Comparison of ENCODE assay signal across 7 mouse cellular contexts in genomic region chr16:11203600-11204390, GRCm38 (mm10). TPM values are rescaled to one million over a fixed set of nuclear protein-coding genes. Genes with fewer than 3 reads are reported as not detected.
DNase-seq lines count a peak whose midpoint lies in the region; ATAC-seq and TF ChIP-seq lines count a peak whose summit lies in the region.

No protein-coding gene starts in this region.

- no peaks in the 10 kb centered on the region for H3K9me3 ChIP-seq in embryonic facial prominence, embryonic 10.5 days
- no peaks in the 10 kb centered on the region for H3K9me3 ChIP-seq in intestine, embryonic 14.5 days (ENCODE audit: control insufficient read depth, low read length)

- peak overlapping the region; percentile 96 for H3K4me2 ChIP-seq in intestine, embryonic 14.5 days (ENCODE audit: low read length)

- peak overlapping the region; percentile 55; the same call in 1 of the 2 replicates for H3K27ac ChIP-seq in spleen, adult 2 months (ENCODE audit: insufficient read depth, low read length)
- peak overlapping the region; percentile 93 for H3K27ac ChIP-seq in embryonic facial prominence, embryonic 10.5 days (replicated peaks)
- peak overlapping the region; percentile 80 for H3K27ac ChIP-seq in intestine, embryonic 14.5 days (ENCODE audit: low read depth)

- H3K4me1 ChIP-seq in spleen, adult 2 months (ENCODE audit: control insufficient read depth, insufficient read depth, insufficient read length), result peaks cover 6% of the 10 kb centered on the region
- H3K4me1 ChIP-seq in embryonic facial prominence, embryonic 10.5 days, result peaks cover 30% of the 10 kb centered on the region
- peaks cover 19% of the 10 kb centered on the region for H3K4me1 ChIP-seq in intestine, embryonic 14.5 days (replicated peaks; ENCODE audit: control insufficient read depth, insufficient read depth, low read length)

- peak overlapping the region; percentile 91 for H3K4me3 ChIP-seq in spleen, adult 2 months (ENCODE audit: extremely low read depth, insufficient read depth, insufficient read length)
- H3K4me3 ChIP-seq in embryonic facial prominence, embryonic 10.5 days, result peak overlapping the region; percentile 95
- H3K4me3 ChIP-seq in intestine, embryonic 14.5 days (ENCODE audit: low read depth, low read length), result peak overlapping the region; percentile 56

- peak overlapping the region; percentile 78 for H3K9ac ChIP-seq in intestine, embryonic 14.5 days (ENCODE audit: low read length)

- 2% methylated on average over 24 of the region's 24 CpGs for WGBS in spleen, adult 2 months
- 10% methylated on average over 24 of the region's 24 CpGs for WGBS in embryonic facial prominence, embryonic 10.5 days
- 6% methylated on average over 24 of the region's 24 CpGs for WGBS in intestine, embryonic 14.5 days

- DNase-seq in spleen, adult 2 months (ENCODE audit: low read depth in 1 of 2, low spot score in 2 of 2), result no peak
- DNase-seq in spleen, adult 12 weeks (ENCODE audit: low spot score), result no peak
- no peak for DNase-seq in embryonic facial prominence, embryonic 10.5 days (ENCODE audit: low spot score)
- DNase-seq in intestine, embryonic 14.5 days (ENCODE audit: low spot score), result no peak
- peak; percentile 28 for DNase-seq in naive thymus-derived CD4-positive, alpha-beta T cell, adult 2 months (ENCODE audit: low read depth)
- DNase-seq in ovary, adult 18-20 months (ENCODE audit: low spot score), result no peak

- TF ChIP-seq POLR2A in spleen, adult 2 months (IDR thresholded peaks at IDR 0.05; ENCODE audit: low read depth, low read length), result no peak

- peaks cover 7% of the 10 kb centered on the region for H3K36me3 ChIP-seq in spleen, adult 2 months (ENCODE audit: control insufficient read depth, insufficient read depth, low read length)
- peaks cover 66% of the 10 kb centered on the region for H3K36me3 ChIP-seq in embryonic facial prominence, embryonic 10.5 days (replicated peaks)
- peaks cover 52% of the 10 kb centered on the region for H3K36me3 ChIP-seq in intestine, embryonic 14.5 days (ENCODE audit: control insufficient read depth, insufficient read depth, low read length)

- peak; percentile 42 for ATAC-seq in intestine, embryonic 14.5 days (replicated peaks; ENCODE audit: low FRiP score, low TSS enrichment, low read depth)
- no peak for ATAC-seq in monocyte, adult 5-6 weeks (replicated peaks; ENCODE audit: insufficient number of reproducible peaks, low FRiP score, low TSS enrichment, poor library complexity, severe bottlenecking)

- TF ChIP-seq CTCF in spleen, adult 2 months (IDR thresholded peaks at IDR 0.05; ENCODE audit: extremely low read depth, insufficient read depth, insufficient read length, insufficient replicate concordance), result no peak

- no peaks in the 10 kb centered on the region for H3K27me3 ChIP-seq in spleen, adult 2 months (ENCODE audit: control insufficient read depth, insufficient read depth, low read length)
- no peaks in the 10 kb centered on the region for H3K27me3 ChIP-seq in embryonic facial prominence, embryonic 10.5 days (replicated peaks; ENCODE audit: low read depth, poor library complexity, severe bottlenecking)
- no peaks in the 10 kb centered on the region for H3K27me3 ChIP-seq in intestine, embryonic 14.5 days (replicated peaks; ENCODE audit: control insufficient read depth, insufficient read depth, low read length)

RNA-seq across cellular contexts. Expression of gene Rsl1d1, which starts 0.7 kb away (rescaled TPM):
- polyA plus RNA-seq in spleen, adult 2 months (2012; rRNA removed), result 2.6 and 4.5 TPM in 2 replicates
- polyA plus RNA-seq in embryonic facial prominence, embryonic 10.5 days (2016; fragmentation: Nextera tagmentation; extraction: Ambion mirVana), result 290 and 300 TPM in 2 replicates
- 216 and 230 TPM in 2 replicates for polyA plus RNA-seq in intestine, embryonic 14.5 days (2014; fragmentation: Nextera tagmentation; extraction: Ambion mirVana)
- total RNA-seq in monocyte, adult 5-6 weeks (2017), result 97.0 to 158 TPM (median 136 TPM) in 3 replicates

RNA-seq across cellular contexts. Expression of gene Zc3h7a, which starts 27.6 kb away (rescaled TPM):
- 43.0 and 46.0 TPM in 2 replicates for polyA plus RNA-seq in spleen, adult 2 months (2012; rRNA removed)
- 83.7 and 88.5 TPM in 2 replicates for polyA plus RNA-seq in embryonic facial prominence, embryonic 10.5 days (2016; fragmentation: Nextera tagmentation; extraction: Ambion mirVana)
- polyA plus RNA-seq in intestine, embryonic 14.5 days (2014; fragmentation: Nextera tagmentation; extraction: Ambion mirVana), result 94.7 and 107 TPM in 2 replicates
- 597 to 769 TPM (median 623 TPM) in 3 replicates for total RNA-seq in monocyte, adult 5-6 weeks (2017)

RNA-seq across cellular contexts. Expression of gene Gspt1, which starts 50.3 kb away (rescaled TPM):
- 26.2 and 38.3 TPM in 2 replicates for polyA plus RNA-seq in spleen, adult 2 months (2012; rRNA removed)
- 93.2 and 98.2 TPM in 2 replicates for polyA plus RNA-seq in embryonic facial prominence, embryonic 10.5 days (2016; fragmentation: Nextera tagmentation; extraction: Ambion mirVana)
- polyA plus RNA-seq in intestine, embryonic 14.5 days (2014; fragmentation: Nextera tagmentation; extraction: Ambion mirVana), result 90.4 and 92.3 TPM in 2 replicates
- total RNA-seq in monocyte, adult 5-6 weeks (2017), result 41.9 to 65.7 TPM (median 44.2 TPM) in 3 replicates

Comparison
In these comparisons a context has a peak if more than half of its experiments do, and no peak if none do; other contexts are left out.
1. RNA of gene Rsl1d1, which starts 0.7 kb away (polyA plus RNA-seq): 290 to 300 TPM in embryonic facial prominence, embryonic 10.5 days and 216 to 230 TPM in intestine, embryonic 14.5 days; 2.6 to 4.5 TPM in spleen, adult 2 months; every median in the first group is over 10 times any median in the second.
2. Peak in every context shown above with its lines, with median percentiles within 50 percentile points of each other: H3K27ac ChIP-seq and H3K4me3 ChIP-seq.